In genomic region chr11:61284323-61284722, GRCm38 (mm10) we compare ENCODE assay signal across 19 mouse cellular contexts. TPM values are rescaled to one million over a fixed set of nuclear protein-coding genes. Genes with fewer than 3 reads are reported as not detected.
DNase-seq lines count a peak whose midpoint lies in the region; ATAC-seq lines count a peak whose summit lies in the region.
"Had no signal": no experiment of that assay in that cellular context is flagged by ENCODE, and none has a peak within 500 bp of the region (broad histone marks: within the 10 kb centered on the region; RNA-seq: fewer than 3 reads in every experiment).

No protein-coding gene starts in this region.

- no peak for ATAC-seq in heart, embryonic 11.5 days (replicated peaks; ENCODE audit: insufficient number of reproducible peaks, low FRiP score, low TSS enrichment)
- no peak for ATAC-seq in cerebellum, adult (ENCODE audit: insufficient number of reproducible peaks, low FRiP score, low TSS enrichment)
- ATAC-seq: hindbrain, postnatal 0 days; midbrain, embryonic 16.5 days had no signal

- 81% methylated on average over 6 of the region's 6 CpGs for WGBS in heart, embryonic 11.5 days (ENCODE audit: insufficient replicate concordance)

- H3K36me3 ChIP-seq in heart, embryonic 11.5 days (ENCODE audit: control insufficient read depth, insufficient read depth, low read length), result no peaks in the 10 kb centered on the region
- H3K36me3 ChIP-seq: forebrain, embryonic 12.5 days; G1E; liver, embryonic 15.5 days; neural tube, embryonic 12.5 days had no signal

- H3K4me3 ChIP-seq in heart, embryonic 11.5 days (ENCODE audit: low read depth, low read length), result no peak overlapping the region
- H3K4me3 ChIP-seq: forebrain, embryonic 12.5 days; heart, adult 2 months; liver, embryonic 15.5 days; neural tube, embryonic 12.5 days had no signal

- no peak overlapping the region for H3K27ac ChIP-seq in heart, embryonic 11.5 days (ENCODE audit: low read depth, low read length)
- H3K27ac ChIP-seq: forebrain, embryonic 12.5 days; heart, adult 2 months; hindbrain, postnatal 0 days; liver, embryonic 15.5 days; neural tube, embryonic 12.5 days had no signal

- no peak overlapping the region for H3K4me2 ChIP-seq in heart, embryonic 11.5 days
- H3K4me2 ChIP-seq: forebrain, embryonic 12.5 days; liver, embryonic 15.5 days; neural tube, embryonic 12.5 days had no signal

- DNase-seq in heart, adult 11 months, result peak; percentile 92
- peak; percentile 31 for DNase-seq in lung, postnatal 36 days
- no peak for DNase-seq in lung, postnatal 10 days
- peak; percentile 48 for DNase-seq in kidney, postnatal 14 days
- DNase-seq in layer of hippocampus, adult 8-10 months (ENCODE audit: low spot score in 2 of 2), result no peak
- DNase-seq: cerebellum, adult 9-10 months had no signal

- no peaks in the 10 kb centered on the region for H3K4me1 ChIP-seq in heart, embryonic 11.5 days (ENCODE audit: control insufficient read depth, insufficient read depth, low read length)
- H3K4me1 ChIP-seq: forebrain, embryonic 12.5 days; liver, embryonic 15.5 days; neural tube, embryonic 12.5 days had no signal

- no peaks in the 10 kb centered on the region for H3K9me3 ChIP-seq in heart, embryonic 11.5 days (replicated peaks; ENCODE audit: control insufficient read depth, low read length)
- H3K9me3 ChIP-seq: forebrain, embryonic 12.5 days; G1E; liver, embryonic 15.5 days; neural tube, embryonic 12.5 days had no signal

- no peaks in the 10 kb centered on the region for H3K27me3 ChIP-seq in heart, embryonic 11.5 days (ENCODE audit: control insufficient read depth, insufficient read depth, low read length)
- H3K27me3 ChIP-seq: forebrain, embryonic 12.5 days; liver, embryonic 15.5 days; neural tube, embryonic 12.5 days had no signal

- no peak overlapping the region for H3K9ac ChIP-seq in heart, embryonic 11.5 days (ENCODE audit: low read depth, low read length)
- H3K9ac ChIP-seq: forebrain, embryonic 12.5 days; liver, embryonic 15.5 days; neural tube, embryonic 12.5 days had no signal

RNA-seq across cellular contexts. Expression of gene Aldh3a2, which starts 17.1 kb away (rescaled TPM):
- polyA plus RNA-seq in heart, embryonic 11.5 days (2014; fragmentation: Nextera tagmentation; extraction: Ambion mirVana), result 26.1 and 33.5 TPM in 2 replicates
- 10 to 100 TPM; 60.4 to 66.4 (median 61.1) TPM for total RNA-seq in layer of hippocampus, adult 8-10 months (2022)

RNA-seq across cellular contexts. Expression of gene Slc47a2, which starts 58.3 kb away (rescaled TPM):
- 0.19 TPM in 1 of 2 replicates, not detected in the other for polyA plus RNA-seq in heart, embryonic 11.5 days (2014; fragmentation: Nextera tagmentation; extraction: Ambion mirVana)
- total RNA-seq in layer of hippocampus, adult 8-10 months (2022), result under 1 TPM in 3 of 4 experiments, not detected in 1; 0.31 to 0.39 (median 0.32) TPM
- total RNA-seq: G1E; gastrocnemius, adult 18-20 months; heart, adult 2 months; heart, postnatal 25 days; megakaryocyte progenitor cell, adult 5-6 weeks had no signal
- polyA plus RNA-seq: forebrain, embryonic 12.5 days; G1E; midbrain, embryonic 16.5 days; neural tube, embryonic 12.5 days; stomach, embryonic 16.5 days had no signal

Comparison
In these comparisons a context has a peak if more than half of its experiments do, and no peak if none do; other contexts are left out.
1. DNase-seq: peak in heart, adult 11 months (single experiment), lung, postnatal 36 days (single experiment) and kidney, postnatal 14 days (single experiment); none in lung, postnatal 10 days (single experiment) and layer of hippocampus, adult 8-10 months (0 of 2).